Comparison of ENCODE assay signal across 12 mouse cellular contexts in genomic region chr7:120158121-120158613, GRCm38 (mm10). TPM values are rescaled to one million over a fixed set of nuclear protein-coding genes. Genes with fewer than 3 reads are reported as not detected.
DNase-seq lines count a peak whose midpoint lies in the region; ATAC-seq and TF ChIP-seq lines count a peak whose summit lies in the region.
"Had no signal": no experiment of that assay in that cellular context is flagged by ENCODE, and none has a peak within 500 bp of the region (broad histone marks: within the 10 kb centered on the region; RNA-seq: fewer than 3 reads in every experiment).

No protein-coding gene starts in this region.

- H3K9me3 ChIP-seq in midbrain, embryonic 12.5 days = no peaks in the 10 kb centered on the region
- no peaks in the 10 kb centered on the region for H3K9me3 ChIP-seq in midbrain, embryonic 16.5 days (replicated peaks; ENCODE audit: control insufficient read depth, low read length, poor library complexity, severe bottlenecking)
- no peaks in the 10 kb centered on the region for H3K9me3 ChIP-seq in embryonic facial prominence, embryonic 14.5 days (ENCODE audit: control insufficient read depth, low read length)
- H3K9me3 ChIP-seq in hindbrain, embryonic 16.5 days (ENCODE audit: control insufficient read depth, low read length) = no peaks in the 10 kb centered on the region
- no peaks in the 10 kb centered on the region for H3K9me3 ChIP-seq in stomach, embryonic 16.5 days (replicated peaks; ENCODE audit: control insufficient read depth, low read length)
- H3K9me3 ChIP-seq: heart, embryonic 10.5 days had no signal

- H3K4me3 ChIP-seq in midbrain, embryonic 12.5 days = no peak overlapping the region
- no peak overlapping the region for H3K4me3 ChIP-seq in midbrain, embryonic 16.5 days (ENCODE audit: low read depth, low read length)
- no peak overlapping the region for H3K4me3 ChIP-seq in embryonic facial prominence, embryonic 14.5 days (ENCODE audit: low read depth, low read length)
- H3K4me3 ChIP-seq in hindbrain, embryonic 16.5 days (ENCODE audit: low read length) = no peak overlapping the region
- H3K4me3 ChIP-seq in stomach, embryonic 16.5 days (replicated peaks; ENCODE audit: low read length) = no peak overlapping the region
- no peak overlapping the region for H3K4me3 ChIP-seq in gastrocnemius, adult 2 months
- H3K4me3 ChIP-seq: heart, embryonic 10.5 days had no signal

- intact Hi-C loops in gastrocnemius, adult 2 months (cut with DNase I) = no loop called here

- no peak for TF ChIP-seq CTCF in gastrocnemius, adult 2 months (IDR thresholded peaks at IDR 0.05)

- no peak for DNase-seq in embryonic facial prominence, embryonic 14.5 days (ENCODE audit: low spot score)
- DNase-seq in gastrocnemius, adult 2 months = no peak
- DNase-seq in adrenal gland, postnatal 36 days = no peak
- no peak for DNase-seq in cerebellum, adult 11-12 months

- peak overlapping the region; percentile 30; the same call in 1 of the 2 replicates for H3K27ac ChIP-seq in midbrain, embryonic 12.5 days (replicated peaks)
- H3K27ac ChIP-seq in midbrain, embryonic 16.5 days (ENCODE audit: low read length) = no peak overlapping the region
- H3K27ac ChIP-seq in embryonic facial prominence, embryonic 14.5 days (replicated peaks; ENCODE audit: low read depth, low read length) = no peak overlapping the region
- H3K27ac ChIP-seq in hindbrain, embryonic 16.5 days (ENCODE audit: low read depth, low read length) = no peak overlapping the region
- H3K27ac ChIP-seq in stomach, embryonic 16.5 days (ENCODE audit: low read length) = no peak overlapping the region
- no peak overlapping the region for H3K27ac ChIP-seq in gastrocnemius, adult 2 months
- H3K27ac ChIP-seq: heart, embryonic 10.5 days; liver, embryonic 14.5 days had no signal

- no peaks in the 10 kb centered on the region for H3K36me3 ChIP-seq in midbrain, embryonic 12.5 days
- no peaks in the 10 kb centered on the region for H3K36me3 ChIP-seq in midbrain, embryonic 16.5 days (ENCODE audit: control insufficient read depth, insufficient read depth, low read length)
- no peaks in the 10 kb centered on the region for H3K36me3 ChIP-seq in embryonic facial prominence, embryonic 14.5 days (ENCODE audit: control insufficient read depth, insufficient read depth, low read length)
- no peaks in the 10 kb centered on the region for H3K36me3 ChIP-seq in hindbrain, embryonic 16.5 days (ENCODE audit: control insufficient read depth, insufficient read depth, low read length)
- no peaks in the 10 kb centered on the region for H3K36me3 ChIP-seq in stomach, embryonic 16.5 days (ENCODE audit: control insufficient read depth, insufficient read depth, low read length)
- H3K36me3 ChIP-seq: heart, embryonic 10.5 days had no signal

- no peak overlapping the region for H3K4me2 ChIP-seq in midbrain, embryonic 12.5 days (replicated peaks)
- H3K4me2 ChIP-seq in midbrain, embryonic 16.5 days (ENCODE audit: low read length) = no peak overlapping the region
- H3K4me2 ChIP-seq in embryonic facial prominence, embryonic 14.5 days (ENCODE audit: low read depth, low read length) = no peak overlapping the region
- no peak overlapping the region for H3K4me2 ChIP-seq in hindbrain, embryonic 16.5 days (ENCODE audit: low read length)
- no peak overlapping the region for H3K4me2 ChIP-seq in stomach, embryonic 16.5 days (ENCODE audit: low read depth, low read length)

- WGBS in midbrain, embryonic 12.5 days = 28% methylated on average over 4 of the region's 4 CpGs
- WGBS in midbrain, embryonic 16.5 days = 21% methylated on average over 4 of the region's 4 CpGs
- WGBS in embryonic facial prominence, embryonic 14.5 days = 23% methylated on average over 4 of the region's 4 CpGs
- 25% methylated on average over 4 of the region's 4 CpGs for WGBS in hindbrain, embryonic 16.5 days
- 34% methylated on average over 4 of the region's 4 CpGs for WGBS in stomach, embryonic 16.5 days

- peak; percentile 71 for ATAC-seq in midbrain, embryonic 12.5 days (ENCODE audit: low FRiP score, low read depth)
- ATAC-seq in midbrain, embryonic 16.5 days = no peak
- peak; percentile 50; the same call in 1 of the 2 replicates for ATAC-seq in embryonic facial prominence, embryonic 14.5 days (ENCODE audit: low read depth)
- 0 out of 2 replicates have a peak, but pooled peaks have one; percentile 27 for ATAC-seq in hindbrain, embryonic 16.5 days
- ATAC-seq in stomach, embryonic 16.5 days (ENCODE audit: insufficient read depth, low FRiP score) = peak; percentile 73
- ATAC-seq: CD4-positive, CD25-positive, alpha-beta regulatory T cell, adult 4 months had no signal

- H3K27me3 ChIP-seq in midbrain, embryonic 12.5 days = peaks cover 31% of the 10 kb centered on the region
- H3K27me3 ChIP-seq in midbrain, embryonic 16.5 days (ENCODE audit: control insufficient read depth, insufficient read depth, low read depth, low read length) = peaks cover 3% of the 10 kb centered on the region; the same call in 1 of the 2 replicates
- no peaks in the 10 kb centered on the region for H3K27me3 ChIP-seq in embryonic facial prominence, embryonic 14.5 days (replicated peaks; ENCODE audit: control insufficient read depth, insufficient read depth, low read length)
- no peaks in the 10 kb centered on the region for H3K27me3 ChIP-seq in hindbrain, embryonic 16.5 days (replicated peaks; ENCODE audit: control insufficient read depth, insufficient read depth, low read length)
- no peaks in the 10 kb centered on the region for H3K27me3 ChIP-seq in stomach, embryonic 16.5 days (ENCODE audit: control insufficient read depth, insufficient read depth, low read length)

- peaks cover 12% of the 10 kb centered on the region for H3K4me1 ChIP-seq in midbrain, embryonic 12.5 days
- no peaks in the 10 kb centered on the region; the same call in 1 of the 2 replicates for H3K4me1 ChIP-seq in midbrain, embryonic 16.5 days (ENCODE audit: control insufficient read depth, insufficient read depth, low read length)
- peaks cover 16% of the 10 kb centered on the region; the same call in 1 of the 2 replicates for H3K4me1 ChIP-seq in embryonic facial prominence, embryonic 14.5 days (ENCODE audit: control insufficient read depth, insufficient read depth, low read length)
- H3K4me1 ChIP-seq in hindbrain, embryonic 16.5 days (ENCODE audit: control insufficient read depth, insufficient read depth, low read depth, low read length) = 0 out of 2 replicates have a peak, but pooled peaks cover 2% of the 10 kb centered on the region
- H3K4me1 ChIP-seq in stomach, embryonic 16.5 days (ENCODE audit: control insufficient read depth, insufficient read depth, low read length) = no peaks in the 10 kb centered on the region
- H3K4me1 ChIP-seq: heart, embryonic 10.5 days had no signal

- H3K9ac ChIP-seq in midbrain, embryonic 12.5 days (replicated peaks) = no peak overlapping the region
- H3K9ac ChIP-seq in midbrain, embryonic 16.5 days (ENCODE audit: low read depth, low read length) = no peak overlapping the region
- H3K9ac ChIP-seq in embryonic facial prominence, embryonic 14.5 days (ENCODE audit: low read depth, low read length) = no peak overlapping the region
- H3K9ac ChIP-seq in hindbrain, embryonic 16.5 days (ENCODE audit: low read depth, low read length) = no peak overlapping the region
- no peak overlapping the region for H3K9ac ChIP-seq in stomach, embryonic 16.5 days (ENCODE audit: low read length)
- H3K9ac ChIP-seq: liver, embryonic 14.5 days had no signal

RNA-seq across cellular contexts. Expression of gene Zp2, which starts 13.1 kb away (rescaled TPM):
- not detected in 2 replicates for polyA plus RNA-seq in midbrain, embryonic 12.5 days (2016; fragmentation: Nextera tagmentation; extraction: Ambion mirVana)
- polyA plus RNA-seq in midbrain, embryonic 16.5 days (2015; fragmentation: Nextera tagmentation; extraction: Ambion mirVana) = not detected in 2 replicates
- polyA plus RNA-seq in embryonic facial prominence, embryonic 14.5 days (2014; fragmentation: Nextera tagmentation; extraction: Ambion mirVana) = 1.2 and 1.7 TPM in 2 replicates
- not detected in 2 replicates for polyA plus RNA-seq in hindbrain, embryonic 16.5 days (2015; fragmentation: Nextera tagmentation; extraction: Ambion mirVana)
- polyA plus RNA-seq in stomach, embryonic 16.5 days (2015; fragmentation: Nextera tagmentation; extraction: Ambion mirVana) = 0.19 and 0.27 TPM in 2 replicates
- total RNA-seq in gastrocnemius, adult 2 months (2021) = under 1 TPM; 0.31 to 0.78 TPM
- total RNA-seq in adrenal gland, postnatal 36 days (2021) = not detected
- total RNA-seq: megakaryocyte-erythroid progenitor cell, adult 5-6 weeks had no signal
- polyA plus RNA-seq: CD4-positive, CD25-positive, alpha-beta regulatory T cell, adult 4 months; heart, embryonic 10.5 days; liver, embryonic 14.5 days had no signal

RNA-seq across cellular contexts. Expression of gene Anks4b, which starts 15.5 kb away (rescaled TPM):
- not detected in 2 replicates for polyA plus RNA-seq in midbrain, embryonic 12.5 days (2016; fragmentation: Nextera tagmentation; extraction: Ambion mirVana)
- not detected in 2 replicates for polyA plus RNA-seq in midbrain, embryonic 16.5 days (2015; fragmentation: Nextera tagmentation; extraction: Ambion mirVana)
- 0.07 TPM in 1 of 2 replicates, not detected in the other for polyA plus RNA-seq in embryonic facial prominence, embryonic 14.5 days (2014; fragmentation: Nextera tagmentation; extraction: Ambion mirVana)
- not detected in 2 replicates for polyA plus RNA-seq in hindbrain, embryonic 16.5 days (2015; fragmentation: Nextera tagmentation; extraction: Ambion mirVana)
- 1.4 and 2.0 TPM in 2 replicates for polyA plus RNA-seq in stomach, embryonic 16.5 days (2015; fragmentation: Nextera tagmentation; extraction: Ambion mirVana)
- under 1 TPM; 0.10 to 0.11 TPM for total RNA-seq in gastrocnemius, adult 2 months (2021)
- total RNA-seq in adrenal gland, postnatal 36 days (2021) = under 1 TPM; 0.16 to 0.63 TPM
- total RNA-seq: megakaryocyte-erythroid progenitor cell, adult 5-6 weeks had no signal
- polyA plus RNA-seq: CD4-positive, CD25-positive, alpha-beta regulatory T cell, adult 4 months had no signal

RNA-seq across cellular contexts. Expression of gene Crym, which starts 43.7 kb away (rescaled TPM):
- polyA plus RNA-seq in midbrain, embryonic 12.5 days (2016; fragmentation: Nextera tagmentation; extraction: Ambion mirVana) = 33.6 and 37.0 TPM in 2 replicates
- polyA plus RNA-seq in midbrain, embryonic 16.5 days (2015; fragmentation: Nextera tagmentation; extraction: Ambion mirVana) = 19.0 and 32.3 TPM in 2 replicates
- polyA plus RNA-seq in embryonic facial prominence, embryonic 14.5 days (2014; fragmentation: Nextera tagmentation; extraction: Ambion mirVana) = 55.2 and 62.9 TPM in 2 replicates
- polyA plus RNA-seq in hindbrain, embryonic 16.5 days (2015; fragmentation: Nextera tagmentation; extraction: Ambion mirVana) = 10.7 and 12.9 TPM in 2 replicates
- 7.8 and 10.6 TPM in 2 replicates for polyA plus RNA-seq in stomach, embryonic 16.5 days (2015; fragmentation: Nextera tagmentation; extraction: Ambion mirVana)
- total RNA-seq in gastrocnemius, adult 2 months (2021) = 1 to 10 TPM; 2.0 to 3.2 TPM
- total RNA-seq in adrenal gland, postnatal 36 days (2021) = 10 to 100 TPM in 1 of 2 experiments, 1 to 10 TPM in 1; 2.6 to 21.3 TPM
- total RNA-seq: megakaryocyte-erythroid progenitor cell, adult 5-6 weeks had no signal
- polyA plus RNA-seq: CD4-positive, CD25-positive, alpha-beta regulatory T cell, adult 4 months had no signal

RNA-seq across cellular contexts. Expression of gene Abca14, which starts 45.6 kb away (rescaled TPM):
- not detected in 2 replicates for polyA plus RNA-seq in midbrain, embryonic 12.5 days (2016; fragmentation: Nextera tagmentation; extraction: Ambion mirVana)
- not detected in 2 replicates for polyA plus RNA-seq in midbrain, embryonic 16.5 days (2015; fragmentation: Nextera tagmentation; extraction: Ambion mirVana)
- not detected in 2 replicates for polyA plus RNA-seq in embryonic facial prominence, embryonic 14.5 days (2014; fragmentation: Nextera tagmentation; extraction: Ambion mirVana)
- not detected in 2 replicates for polyA plus RNA-seq in hindbrain, embryonic 16.5 days (2015; fragmentation: Nextera tagmentation; extraction: Ambion mirVana)
- not detected in 2 replicates for polyA plus RNA-seq in stomach, embryonic 16.5 days (2015; fragmentation: Nextera tagmentation; extraction: Ambion mirVana)
- total RNA-seq in gastrocnemius, adult 2 months (2021) = not detected
- total RNA-seq in adrenal gland, postnatal 36 days (2021) = not detected
- total RNA-seq: megakaryocyte-erythroid progenitor cell, adult 5-6 weeks had no signal
- polyA plus RNA-seq: CD4-positive, CD25-positive, alpha-beta regulatory T cell, adult 4 months had no signal

RNA-seq across cellular contexts. Expression of gene Tmem159, which starts 56.0 kb away (rescaled TPM):
- 19.3 and 25.4 TPM in 2 replicates for polyA plus RNA-seq in midbrain, embryonic 12.5 days (2016; fragmentation: Nextera tagmentation; extraction: Ambion mirVana)
- polyA plus RNA-seq in midbrain, embryonic 16.5 days (2015; fragmentation: Nextera tagmentation; extraction: Ambion mirVana) = 12.9 and 31.7 TPM in 2 replicates
- 24.2 and 25.8 TPM in 2 replicates for polyA plus RNA-seq in embryonic facial prominence, embryonic 14.5 days (2014; fragmentation: Nextera tagmentation; extraction: Ambion mirVana)
- 17.1 and 19.3 TPM in 2 replicates for polyA plus RNA-seq in hindbrain, embryonic 16.5 days (2015; fragmentation: Nextera tagmentation; extraction: Ambion mirVana)
- 35.6 and 38.1 TPM in 2 replicates for polyA plus RNA-seq in stomach, embryonic 16.5 days (2015; fragmentation: Nextera tagmentation; extraction: Ambion mirVana)
- total RNA-seq in gastrocnemius, adult 2 months (2021) = 10 to 100 TPM in 1 of 2 experiments, 1 to 10 TPM in 1; 9.7 to 11.4 TPM
- total RNA-seq in adrenal gland, postnatal 36 days (2021) = 10 to 100 TPM; 94.4 to 98.7 TPM
